Mouse (Mus musculus) Patski (cell line): ENCODE results near the gene Lin7a. TPM values are rescaled to one million over a fixed set of nuclear protein-coding genes. Genes with fewer than 3 reads are reported as not detected.
"Not testable (repeated sequence)": the region's sequence is repeated elsewhere in the genome, so short reads cannot be mapped to it uniquely, and the experiment has no call there.

ENCODE experiments used
- ATAC-seq: fragments of 100-300 bp; one replicate; pipeline ENCODE4 v1.8.0; 2021
- CTCF ChIA-PET: fragments of 350-600 bp; sonication (Branson Sonifier 250); formaldehyde crosslinking; loops from one replicate; lab custom pipeline; 2022; ENCODE audit warnings: inconsistent platforms; lab: Charles Lee
- POLR2A ChIA-PET: fragments of 350-600 bp; sonication (Branson Sonifier 250); formaldehyde crosslinking; loops from one replicate; lab custom pipeline; 2022; ENCODE audit warnings: antibody characterized with exemption, inconsistent platforms; lab: Charles Lee
- DNase-seq: peaks from one replicate; pipeline ENCODE4 v3.0.0-alpha.2; 2011; ENCODE audit warnings: low read depth, low spot score
- H3K27me3 ChIP-seq: fragments of 371-371 bp; one replicate; pipeline ENCODE4 v1.5.1; 2021
- CTCF ChIP-seq: fragments of 100-300 bp; IDR thresholded peaks from one replicate; pipeline ENCODE4 v1.5.1; 2021
- in situ Hi-C: fragments of 300-500 bp; cut with MboI; formaldehyde crosslinking; loops from 3 replicates; pipeline ENCODE4 v1.11.1; 2018; ENCODE audit warnings: low pct_unique_long_range_greater_than_20kb, mixed read lengths
- polyA plus RNA-seq: library from polyadenylated mRNA; unstranded; gene quantifications from one replicate; pipeline ENCODE4 v1.2.3, GENCODE M21; 2021

The Lin7a gene
- polyA plus RNA-seq, 1 experiment from 2014 or later = 0.54 TPM

- ATAC-seq = no peak
- no peaks in the 10 kb centered on the region for H3K27me3 ChIP-seq
- CTCF ChIA-PET = no interaction called here
- TF ChIP-seq CTCF = no peak
- POLR2A ChIA-PET = interaction anchor here (0.7 kb wide), 1 partner anchor 48 kb away, joined by 3 read pairs; no protein-coding TSS in a partner anchor
- in situ Hi-C loops = no loop called here
- no peak for DNase-seq
Observed at GRCm38 (mm10) chr10:107237076-107237475, 34.4 kb upstream of the Lin7a start.

GRCm38 (mm10) chr10:107237736-107238135 lies 33.8 kb upstream of the Lin7a start:
- ATAC-seq (no peak), DNase-seq (no peak)
- no peak for TF ChIP-seq CTCF
- ChIA-PET CTCF (no interaction called here), POLR2A (no interaction called here)
- in situ Hi-C loops = no loop called here
- no peaks in the 10 kb centered on the region for H3K27me3 ChIP-seq

- in situ Hi-C loops = no loop called here
- ATAC-seq (no peak), DNase-seq (no peak)
- no peaks in the 10 kb centered on the region for H3K27me3 ChIP-seq
- ChIA-PET POLR2A (no interaction called here), CTCF (no interaction called here)
- no peak for TF ChIP-seq CTCF
Observed at GRCm38 (mm10) chr10:107238151-107238860, 33.2 kb upstream of the Lin7a start.

- TF ChIP-seq CTCF = no peak
- H3K27me3 ChIP-seq = no peaks in the 10 kb centered on the region
- CTCF ChIA-PET = no interaction called here
- in situ Hi-C loops = no loop called here
- ATAC-seq = no peak
- POLR2A ChIA-PET = no interaction called here
- DNase-seq = no peak
Observed at GRCm38 (mm10) chr10:107238861-107239435, 32.5 kb upstream of the Lin7a start.

GRCm38 (mm10) chr10:107239651-107240330 lies 31.7 kb upstream of the Lin7a start:
- DNase-seq (no peak), ATAC-seq (no peak)
- H3K27me3 ChIP-seq = no peaks in the 10 kb centered on the region
- no peak for TF ChIP-seq CTCF
- POLR2A ChIA-PET = no interaction called here
- in situ Hi-C loops = no loop called here
- CTCF ChIA-PET = no interaction called here

GRCm38 (mm10) chr10:107240446-107240845 lies 31.0 kb upstream of the Lin7a start:
- no peaks in the 10 kb centered on the region for H3K27me3 ChIP-seq
- POLR2A ChIA-PET = no interaction called here
- in situ Hi-C loops = no loop called here
- DNase-seq (no peak), ATAC-seq (no peak)
- TF ChIP-seq CTCF = no peak
- CTCF ChIA-PET = no interaction called here

GRCm38 (mm10) chr10:107240986-107241385 lies 30.5 kb upstream of the Lin7a start:
- no peak for ATAC-seq
- no peaks in the 10 kb centered on the region for H3K27me3 ChIP-seq
- TF ChIP-seq CTCF = no peak
- CTCF ChIA-PET = no interaction called here
- in situ Hi-C loops = no loop called here
- POLR2A ChIA-PET = no interaction called here
- DNase-seq = no peak

- DNase-seq = no peak
- no peak for TF ChIP-seq CTCF
- no peak for ATAC-seq
- H3K27me3 ChIP-seq = no peaks in the 10 kb centered on the region
- ChIA-PET CTCF (no interaction called here), POLR2A (no interaction called here)
- in situ Hi-C loops = no loop called here
Observed at GRCm38 (mm10) chr10:107241406-107241805, 30.1 kb upstream of the Lin7a start.

GRCm38 (mm10) chr10:107241999-107242398 lies 29.5 kb upstream of the Lin7a start:
- H3K27me3 ChIP-seq, CTCF ChIA-PET, DNase-seq, ATAC-seq, POLR2A ChIA-PET, in situ Hi-C loops: not testable (repeated sequence)

GRCm38 (mm10) chr10:107242696-107243400 lies 28.6 kb upstream of the Lin7a start:
- no peaks in the 10 kb centered on the region for H3K27me3 ChIP-seq
- POLR2A ChIA-PET = no interaction called here
- TF ChIP-seq CTCF = no peak
- CTCF ChIA-PET = no interaction called here
- in situ Hi-C loops = no loop called here
- DNase-seq (no peak), ATAC-seq (no peak)

- ATAC-seq (no peak), DNase-seq (no peak)
- CTCF ChIA-PET = no interaction called here
- POLR2A ChIA-PET = no interaction called here
- in situ Hi-C loops = no loop called here
- H3K27me3 ChIP-seq = no peaks in the 10 kb centered on the region
- no peak for TF ChIP-seq CTCF
Observed at GRCm38 (mm10) chr10:107244211-107244610, 27.3 kb upstream of the Lin7a start.
